Comparison of ENCODE assay signal across 10 mouse cellular contexts in the genomic region with DNA sequence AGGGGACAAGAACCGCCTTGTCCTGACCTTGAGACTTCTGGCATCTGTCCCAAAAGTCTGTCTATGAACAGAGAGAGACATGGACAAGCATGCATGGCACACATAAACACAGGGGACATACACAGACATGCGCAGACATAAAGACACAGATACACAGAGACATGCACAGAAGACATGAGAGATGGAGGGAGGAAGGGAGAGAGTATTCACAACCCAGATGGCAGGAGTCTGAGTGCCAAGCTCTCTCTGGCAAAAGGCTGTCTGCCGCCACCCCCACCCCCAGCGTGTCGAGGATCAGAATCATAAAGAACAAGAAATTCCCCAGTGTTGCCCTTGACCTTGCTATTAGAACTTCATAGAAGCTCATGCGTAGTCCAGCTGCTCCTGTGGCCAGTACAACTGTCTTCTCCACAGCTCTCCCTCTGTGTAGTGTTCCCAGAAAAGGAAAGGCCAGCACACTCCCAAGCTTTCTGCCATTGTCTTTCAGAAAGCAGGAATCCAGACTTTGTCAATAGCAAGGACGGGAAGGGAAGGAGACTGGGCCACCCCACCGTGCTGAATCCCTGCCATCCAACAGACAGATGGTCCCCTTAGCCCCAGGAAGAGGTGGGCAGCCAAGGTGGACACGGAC.
DNase-seq lines count a peak whose midpoint lies in the region; ATAC-seq lines count a peak whose summit lies in the region.
"Had no signal": no experiment of that assay in that cellular context is flagged by ENCODE, and none has a peak within 500 bp of the region (broad histone marks: within the 10 kb centered on the region; RNA-seq: fewer than 3 reads in every experiment).

No protein-coding gene starts in this region.

- peaks cover 17% of the 10 kb centered on the region for H3K4me1 ChIP-seq in hindbrain, embryonic 15.5 days (replicated peaks)
- H3K4me1 ChIP-seq in hindbrain, embryonic 10.5 days (replicated peaks): peaks cover 14% of the 10 kb centered on the region
- peaks cover 20% of the 10 kb centered on the region for H3K4me1 ChIP-seq in embryonic facial prominence, embryonic 10.5 days
- H3K4me1 ChIP-seq in heart, embryonic 12.5 days (replicated peaks): peaks cover 6% of the 10 kb centered on the region; the same call in 1 of the 2 replicates

- H3K9ac ChIP-seq in hindbrain, embryonic 15.5 days: no peak overlapping the region
- no peak overlapping the region for H3K9ac ChIP-seq in heart, embryonic 12.5 days

- 62% methylated on average over 9 of the region's 9 CpGs for WGBS in hindbrain, embryonic 15.5 days
- 77% methylated on average over 9 of the region's 9 CpGs for WGBS in hindbrain, embryonic 10.5 days
- WGBS in embryonic facial prominence, embryonic 10.5 days: 80% methylated on average over 9 of the region's 9 CpGs
- WGBS in heart, embryonic 12.5 days: 78% methylated on average over 9 of the region's 9 CpGs

- H3K4me3 ChIP-seq in hindbrain, embryonic 15.5 days: no peak overlapping the region
- H3K4me3 ChIP-seq in hindbrain, embryonic 10.5 days: no peak overlapping the region
- no peak overlapping the region for H3K4me3 ChIP-seq in embryonic facial prominence, embryonic 10.5 days
- H3K4me3 ChIP-seq in heart, embryonic 12.5 days: no peak overlapping the region
- H3K4me3 ChIP-seq: myocyte had no signal

- no peaks in the 10 kb centered on the region for H3K9me3 ChIP-seq in hindbrain, embryonic 15.5 days
- no peaks in the 10 kb centered on the region for H3K9me3 ChIP-seq in hindbrain, embryonic 10.5 days
- no peaks in the 10 kb centered on the region for H3K9me3 ChIP-seq in embryonic facial prominence, embryonic 10.5 days
- H3K9me3 ChIP-seq in heart, embryonic 12.5 days (replicated peaks): no peaks in the 10 kb centered on the region; the same call in 1 of the 2 replicates

- H3K36me3 ChIP-seq in hindbrain, embryonic 15.5 days: no peaks in the 10 kb centered on the region
- H3K36me3 ChIP-seq in hindbrain, embryonic 10.5 days: no peaks in the 10 kb centered on the region
- H3K36me3 ChIP-seq in embryonic facial prominence, embryonic 10.5 days (replicated peaks): no peaks in the 10 kb centered on the region
- no peaks in the 10 kb centered on the region for H3K36me3 ChIP-seq in heart, embryonic 12.5 days

- DNase-seq in hindbrain, embryonic 10.5 days (ENCODE audit: low spot score): no peak
- peak; percentile 62 for DNase-seq in adrenal gland, postnatal 14 days
- peak; percentile 86 for DNase-seq in cerebellum, adult 11-12 months
- peak; percentile 52 to 86 for DNase-seq in layer of hippocampus, adult 18-20 months (ENCODE audit: low spot score in 2 of 2)
- DNase-seq in embryonic facial prominence, embryonic 10.5 days (ENCODE audit: low spot score): no peak
- no peak for DNase-seq in thymus, postnatal 4 days

- ATAC-seq in hindbrain, embryonic 15.5 days (ENCODE audit: low FRiP score, low read depth): 0 out of 2 replicates have a peak, but pooled peaks have one; percentile 53
- no peak for ATAC-seq in heart, embryonic 12.5 days (ENCODE audit: insufficient number of reproducible peaks, low FRiP score)

- H3K27ac ChIP-seq in hindbrain, embryonic 15.5 days (replicated peaks): 0 out of 2 replicates have a peak overlapping the region, but pooled peaks have one; percentile 55
- no peak overlapping the region for H3K27ac ChIP-seq in hindbrain, embryonic 10.5 days
- no peak overlapping the region for H3K27ac ChIP-seq in embryonic facial prominence, embryonic 10.5 days (replicated peaks)
- H3K27ac ChIP-seq in heart, embryonic 12.5 days (ENCODE audit: poor library complexity, severe bottlenecking): no peak overlapping the region
- H3K27ac ChIP-seq: kidney, postnatal 0 days had no signal

- no peak overlapping the region for H3K4me2 ChIP-seq in hindbrain, embryonic 15.5 days
- H3K4me2 ChIP-seq in heart, embryonic 12.5 days: no peak overlapping the region

- no peaks in the 10 kb centered on the region for H3K27me3 ChIP-seq in hindbrain, embryonic 15.5 days
- no peaks in the 10 kb centered on the region for H3K27me3 ChIP-seq in hindbrain, embryonic 10.5 days (ENCODE audit: insufficient read depth, poor library complexity, severe bottlenecking)
- 0 out of 2 replicates have a peak, but pooled peaks cover 6% of the 10 kb centered on the region for H3K27me3 ChIP-seq in embryonic facial prominence, embryonic 10.5 days (replicated peaks; ENCODE audit: low read depth, poor library complexity, severe bottlenecking)
- H3K27me3 ChIP-seq in heart, embryonic 12.5 days (replicated peaks): 0 out of 2 replicates have a peak, but pooled peaks cover 8% of the 10 kb centered on the region

Comparison
In these comparisons a context has a peak if more than half of its experiments do, and no peak if none do; other contexts are left out.
1. DNase-seq: peak in adrenal gland, postnatal 14 days (single experiment), cerebellum, adult 11-12 months (single experiment) and layer of hippocampus, adult 18-20 months (2 of 2); none in hindbrain, embryonic 10.5 days (single experiment), embryonic facial prominence, embryonic 10.5 days (single experiment) and thymus, postnatal 4 days (single experiment).